Mouse (Mus musculus) liver, embryonic 11.5 days (tissue): Measurements from ENCODE around the gene Arl8a. TPM values are rescaled to one million over a fixed set of nuclear protein-coding genes. Genes with fewer than 3 reads are reported as not detected.
"Not testable (repeated sequence)": the region's sequence is repeated elsewhere in the genome, so short reads cannot be mapped to it uniquely, and the experiment has no call there.

Source experiments
- ATAC-seq: fragments of 200-750 bp; cut with Nextera tagmentation; replicated peaks from 2 replicates; pipeline ENCODE4 v1.8.0; 2017; ENCODE audit warnings: moderate number of reproducible peaks, mild to moderate bottlenecking, moderate TSS enrichment, moderate library complexity; ENCODE audit not compliant: low FRiP score
- DNase-seq: peaks from one replicate; pipeline ENCODE4 v3.0.0-alpha.2; 2017; ENCODE audit warnings: low spot score
- H3K27ac ChIP-seq: fragments of 300-500 bp; sonication (generic); 2 replicates; pipeline ENCODE4 v1.5.1; 2014; ENCODE audit warnings: mild to moderate bottlenecking, low read depth, low read length, control low read depth
- H3K27me3 ChIP-seq: fragments of 300-500 bp; sonication (generic); replicated peaks from 2 replicates; pipeline ENCODE4 v1.6.1; 2014; ENCODE audit warnings: low read length, mixed read lengths; ENCODE audit not compliant: control insufficient read depth, insufficient read depth
- H3K36me3 ChIP-seq: fragments of 300-500 bp; sonication (generic); 2 replicates; pipeline ENCODE4 v1.6.1; 2014; ENCODE audit warnings: mild to moderate bottlenecking, low read length, moderate library complexity, mixed read lengths; ENCODE audit not compliant: control insufficient read depth, insufficient read depth
- H3K4me1 ChIP-seq: fragments of 300-500 bp; sonication (generic); replicated peaks from 2 replicates; pipeline ENCODE4 v1.6.1; 2014; ENCODE audit warnings: low read length, mixed read lengths; ENCODE audit not compliant: control insufficient read depth, insufficient read depth
- H3K4me2 ChIP-seq: fragments of 300-500 bp; sonication (generic); 2 replicates; pipeline ENCODE4 v1.6.1; 2014; ENCODE audit warnings: mild to moderate bottlenecking, control low read depth, moderate library complexity
- H3K4me3 ChIP-seq: fragments of 300-500 bp; sonication (generic); 2 replicates; pipeline ENCODE4 v1.5.1; 2014; ENCODE audit warnings: low read depth, low read length, control low read depth
- H3K9ac ChIP-seq: fragments of 300-500 bp; sonication (generic); 2 replicates; pipeline ENCODE4 v1.6.1; 2014; ENCODE audit warnings: low read depth, low read length, control low read depth
- H3K9me3 ChIP-seq: fragments of 300-500 bp; sonication (generic); 2 replicates; pipeline ENCODE4 v1.6.1; 2016; ENCODE audit warnings: low read length, inconsistent platforms, mixed read lengths; ENCODE audit not compliant: control insufficient read depth
- WGBS: fragments of 180-500 bp; shearing (Covaris S2); extraction: QIAGEN DNeasy Blood & Tissue Kit; methylation state at CpG from one replicate; pipeline ENCODE4 v1.1.7; 2014; 5-methylcytosine and 5-hydroxymethylcytosine counted together
- polyA plus RNA-seq: library from polyadenylated mRNA; unstranded; fragments of >200 nt; fragmentation: Nextera tagmentation; extraction: Ambion mirVana; gene quantifications from 2 replicates; pipeline ENCODE4 v1.2.1, GENCODE M21; 2014

The Arl8a gene
- polyA plus RNA-seq = 25.0 and 28.7 TPM in 2 replicates

DNA sequence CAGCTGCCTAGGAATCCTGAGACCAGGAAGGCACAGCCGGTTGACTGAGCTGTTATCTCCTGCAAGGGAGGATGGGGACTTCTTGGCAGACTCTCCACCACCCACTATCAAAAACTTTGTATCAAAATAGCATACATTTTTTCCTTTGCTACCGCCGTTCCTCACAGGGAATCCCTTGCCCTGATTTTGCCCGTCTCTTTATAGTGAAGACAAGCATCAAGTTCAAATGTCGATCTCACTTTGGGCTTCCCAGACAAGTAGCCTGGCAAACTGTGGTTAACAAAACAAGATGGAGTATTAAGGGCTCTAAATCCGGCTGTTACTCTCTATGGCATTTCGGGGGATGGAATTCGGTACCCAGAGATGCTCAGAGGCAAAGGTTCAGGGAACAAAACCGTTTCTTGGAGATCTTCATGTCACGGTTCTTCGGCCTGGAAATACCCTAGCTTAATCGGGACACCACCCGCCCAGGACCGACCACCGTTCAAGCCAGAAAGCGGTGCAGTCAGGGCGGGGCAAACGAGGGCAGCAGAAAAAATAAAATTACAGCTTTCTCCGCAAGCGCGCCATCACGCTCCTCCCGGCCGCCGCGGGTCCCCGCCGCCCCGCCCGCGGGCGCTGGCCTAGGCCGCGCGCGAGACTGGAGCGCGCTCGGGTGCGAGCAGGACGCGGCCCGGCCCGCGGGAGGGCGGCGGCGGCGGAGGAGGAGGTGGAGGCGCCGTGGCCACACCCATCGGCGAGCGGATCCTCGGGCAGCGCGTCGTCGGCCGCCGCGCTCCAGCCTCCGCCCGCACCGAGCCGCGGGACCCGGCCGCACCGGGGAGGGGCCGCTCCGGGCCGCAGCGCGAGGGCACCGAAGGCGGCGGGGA lies at the start of gene Arl8a:
TSS of gene Arl8a (plus strand) at position 748 of the 869 bp plus-strand sequence.
- DNase-seq = peak; percentile 77
- WGBS = 1% methylated on average over 72 of the region's 78 CpGs
- H3K4me1 ChIP-seq = peaks cover 17% of the 10 kb centered on the region
- peak within 1 kb of the TSS; percentile 91 for H3K9ac ChIP-seq
- peak within 1 kb of the TSS; percentile 95 for H3K4me2 ChIP-seq
- ATAC-seq = peak; percentile 89
- H3K9me3 ChIP-seq = no peaks in the 10 kb centered on the region
- H3K27me3 ChIP-seq = no peaks in the 10 kb centered on the region; the same call in 1 of the 2 replicates
- H3K36me3 ChIP-seq = peaks cover 4% of the 10 kb centered on the region; the same call in 1 of the 2 replicates
- peak within 1 kb of the TSS; percentile 89 for H3K4me3 ChIP-seq
- H3K27ac ChIP-seq = peak within 1 kb of the TSS; percentile 84

DNA sequence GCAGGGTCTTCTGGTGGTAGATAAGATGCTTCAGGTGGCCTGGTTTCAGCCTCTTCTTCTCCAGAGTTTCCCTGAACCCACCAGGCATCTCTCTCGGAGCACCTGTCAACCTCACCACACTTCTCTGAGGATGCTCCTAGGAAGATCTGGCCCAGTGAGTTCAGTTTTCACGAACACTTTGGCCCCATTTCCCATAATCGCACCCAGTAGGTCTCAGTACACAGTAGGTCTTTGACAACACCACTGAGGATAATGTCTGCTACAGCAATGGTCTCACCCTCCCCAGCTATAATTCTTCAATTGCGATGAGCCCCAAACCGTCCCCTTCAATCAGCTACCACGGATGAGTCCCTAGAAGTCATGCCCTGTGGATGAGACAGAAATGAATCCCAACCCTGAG lies 49.2 kb upstream of the Arl8a start:
- Histone ChIP-seq H3K9ac (no peak overlapping the region), H3K4me2 (no peak overlapping the region), H3K4me3 (no peak overlapping the region), H3K27me3 (peaks cover 30% of the 10 kb centered on the region), H3K9me3 (no peaks in the 10 kb centered on the region), H3K4me1 (peaks cover 7% of the 10 kb centered on the region), H3K36me3 (no peaks in the 10 kb centered on the region), H3K27ac (no peak overlapping the region)
- 90% methylated on average over 6 of the region's 6 CpGs for WGBS
- ATAC-seq (no peak), DNase-seq (no peak)

DNA sequence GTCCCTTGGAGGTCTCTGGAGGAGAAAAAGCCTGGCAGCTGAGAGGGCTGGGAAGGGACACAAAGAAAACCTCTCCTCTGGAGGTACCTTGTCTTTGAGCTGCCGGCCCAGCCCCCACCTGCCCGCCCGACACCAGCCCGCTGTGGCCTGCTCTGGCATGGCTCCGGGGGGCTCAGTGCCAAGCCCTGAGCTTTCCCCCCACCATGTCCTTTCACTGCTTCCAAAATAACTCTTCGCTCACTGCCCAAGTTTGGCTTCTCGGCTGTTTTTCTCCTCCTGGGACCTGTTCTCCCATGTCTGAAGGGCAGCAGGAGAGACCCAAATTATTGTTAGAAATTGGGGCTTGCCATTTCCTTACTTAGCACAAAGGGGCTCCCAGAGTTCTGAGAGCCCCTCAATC lies 48.2 kb upstream of the Arl8a start:
- Histone ChIP-seq H3K9ac (no peak overlapping the region), H3K27ac (no peak overlapping the region), H3K4me2 (no peak overlapping the region), H3K36me3 (no peaks in the 10 kb centered on the region), H3K4me3 (no peak overlapping the region), H3K4me1 (peaks cover 7% of the 10 kb centered on the region), H3K27me3 (peaks cover 40% of the 10 kb centered on the region), H3K9me3 (no peaks in the 10 kb centered on the region)
- no peak for ATAC-seq
- 90% methylated on average over 7 of the region's 7 CpGs for WGBS
- no peak for DNase-seq

DNA sequence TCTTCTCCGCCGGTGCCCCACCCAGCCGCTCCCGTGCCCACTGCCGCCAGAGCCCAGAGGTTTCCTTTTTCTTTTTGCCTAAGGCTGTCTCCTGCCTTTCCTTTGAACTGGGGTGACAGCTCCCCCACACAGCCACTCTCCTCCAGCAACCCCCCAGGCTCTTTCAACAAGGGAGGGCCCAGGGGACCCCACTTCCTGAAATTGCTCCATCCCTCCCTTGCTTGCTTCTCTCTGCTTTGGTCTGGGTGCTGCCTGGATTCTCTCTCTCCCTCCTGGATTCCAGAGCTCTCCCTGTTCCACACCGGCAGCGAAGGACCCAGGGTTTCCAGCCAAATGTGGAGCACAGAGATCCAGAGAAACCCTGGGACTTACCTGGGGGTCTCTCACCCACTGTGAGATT lies 46.2 kb upstream of the Arl8a start:
- Histone ChIP-seq H3K9ac (no peak overlapping the region), H3K36me3 (no peaks in the 10 kb centered on the region), H3K4me3 (no peak overlapping the region), H3K27ac (no peak overlapping the region), H3K4me2 (no peak overlapping the region), H3K9me3 (no peaks in the 10 kb centered on the region), H3K4me1 (peaks cover 5% of the 10 kb centered on the region), H3K27me3 (peaks cover 60% of the 10 kb centered on the region)
- WGBS = 48% methylated on average over 7 of the region's 7 CpGs
- ATAC-seq = no peak
- DNase-seq = no peak

DNA sequence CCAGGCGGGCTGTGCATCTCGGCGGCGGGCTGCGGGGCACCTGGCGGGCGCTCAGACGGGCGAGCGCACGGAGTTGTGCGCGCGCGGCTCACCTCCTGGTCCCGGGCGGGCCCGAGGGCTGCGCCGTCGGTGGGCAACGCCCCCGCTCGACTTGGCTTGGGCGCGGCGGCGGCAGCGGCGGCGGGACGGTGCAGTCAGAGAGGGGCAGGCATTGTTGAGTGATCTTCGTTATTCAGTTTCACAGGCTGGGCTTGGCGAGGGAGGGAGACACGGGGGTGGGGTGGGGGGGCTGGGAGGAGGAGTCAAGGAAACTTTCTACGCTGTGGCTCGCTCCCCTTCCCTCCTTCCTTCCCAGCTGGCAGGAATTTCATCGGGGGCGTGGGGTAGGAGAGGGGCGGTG lies 41.5 kb upstream of the Arl8a start, which contains the start of gene Lgr6:
TSS of gene Lgr6 (minus strand) at position 153 of the 400 bp plus-strand sequence.
- peak within 1 kb of the TSS; percentile 58 for H3K4me2 ChIP-seq
- WGBS = 1% methylated on average over 37 of the region's 40 CpGs
- DNase-seq (no peak), ATAC-seq (no peak)
- no peaks in the 10 kb centered on the region for H3K9me3 ChIP-seq
- no peak within 1 kb of the TSS for H3K27ac ChIP-seq
- H3K27me3 ChIP-seq = peaks cover 60% of the 10 kb centered on the region
- peaks cover 3% of the 10 kb centered on the region; the same call in 1 of the 2 replicates for H3K4me1 ChIP-seq
- no peak within 1 kb of the TSS for H3K9ac ChIP-seq
- H3K4me3 ChIP-seq = peak within 1 kb of the TSS; percentile 45
- H3K36me3 ChIP-seq = no peaks in the 10 kb centered on the region

DNA sequence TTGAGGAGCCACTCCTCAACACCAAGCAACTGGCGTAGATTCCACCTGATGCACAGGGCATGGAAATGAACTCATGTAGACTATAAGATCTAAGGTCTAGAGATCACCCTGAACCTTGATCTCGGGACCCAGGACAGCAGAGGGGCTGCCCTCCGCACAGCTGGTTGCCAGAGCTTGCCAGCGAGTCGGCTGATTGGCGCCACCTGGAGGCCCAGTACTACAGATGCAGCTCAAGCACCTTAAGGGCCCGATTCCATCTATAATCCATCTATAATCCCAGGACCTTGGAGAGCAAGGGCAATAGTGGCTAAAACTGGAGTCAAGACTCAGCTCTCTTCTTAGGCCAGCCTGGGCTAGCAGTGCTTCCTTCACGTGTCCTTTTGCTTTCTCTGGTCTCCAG lies 40.7 kb upstream of the Arl8a start:
- ATAC-seq = no peak; the same call in 1 of the 2 replicates
- Histone ChIP-seq H3K27ac (no peak overlapping the region), H3K4me1 (peaks cover 3% of the 10 kb centered on the region; the same call in 1 of the 2 replicates), H3K36me3 (no peaks in the 10 kb centered on the region), H3K4me2 (no peak overlapping the region), H3K9ac (no peak overlapping the region), H3K9me3 (no peaks in the 10 kb centered on the region), H3K27me3 (peaks cover 54% of the 10 kb centered on the region), H3K4me3 (no peak overlapping the region)
- no peak for DNase-seq
- under 1% methylated on average over 8 of the region's 8 CpGs for WGBS

DNA sequence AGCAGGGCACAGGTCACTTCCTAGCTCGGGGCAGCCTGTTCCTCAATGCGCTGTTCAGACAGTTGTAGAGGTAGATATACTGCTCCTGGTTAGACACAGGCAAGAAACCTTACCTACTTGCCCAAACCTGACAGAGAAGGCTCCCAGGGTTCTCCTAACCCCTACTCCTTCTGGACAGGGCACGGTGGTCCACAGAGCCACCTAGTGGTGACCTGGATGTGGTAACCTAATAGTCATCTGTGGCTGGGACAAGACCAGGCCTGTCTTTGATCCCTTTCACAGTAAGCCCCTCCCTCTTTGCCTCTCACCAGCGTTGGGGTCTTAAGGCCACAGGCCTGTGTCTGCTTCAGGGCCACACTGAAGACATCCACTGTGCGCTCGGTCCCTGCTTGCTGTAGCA lies 38.0 kb upstream of the Arl8a start:
- H3K27me3 ChIP-seq = peaks cover 28% of the 10 kb centered on the region
- peaks cover 5% of the 10 kb centered on the region; the same call in 1 of the 2 replicates for H3K4me1 ChIP-seq
- H3K4me2 ChIP-seq = no peak overlapping the region
- ATAC-seq (no peak), DNase-seq (no peak)
- H3K36me3 ChIP-seq = no peaks in the 10 kb centered on the region
- 46% methylated on average over 6 of the region's 6 CpGs for WGBS
- no peak overlapping the region for H3K4me3 ChIP-seq
- no peak overlapping the region for H3K27ac ChIP-seq
- H3K9ac ChIP-seq = no peak overlapping the region
- H3K9me3 ChIP-seq = no peaks in the 10 kb centered on the region

DNA sequence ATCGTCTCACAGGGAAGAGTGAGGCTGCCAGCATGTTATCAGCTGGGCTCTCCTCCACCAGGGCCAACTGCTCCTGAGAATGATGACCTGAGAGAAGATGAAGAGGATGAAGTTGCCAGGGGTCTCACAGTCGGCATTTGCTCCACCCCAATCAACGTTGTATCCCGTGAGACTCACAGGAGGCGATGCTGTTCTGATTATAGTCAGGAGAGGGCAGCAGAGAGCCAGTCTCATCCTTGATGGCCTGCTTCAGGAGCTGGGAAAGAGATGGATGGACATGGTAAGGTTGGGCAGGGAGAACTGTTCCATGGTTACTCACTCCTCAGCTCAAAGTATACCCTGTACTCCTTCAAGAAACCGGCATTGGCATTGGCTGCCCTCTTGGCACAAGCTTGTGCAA lies 36.5 kb upstream of the Arl8a start:
- ATAC-seq (no peak), DNase-seq (no peak)
- WGBS = 21% methylated on average over 6 of the region's 6 CpGs
- H3K27me3 ChIP-seq = peaks cover 14% of the 10 kb centered on the region
- H3K36me3 ChIP-seq = no peaks in the 10 kb centered on the region
- H3K9me3 ChIP-seq = no peaks in the 10 kb centered on the region
- H3K27ac ChIP-seq = no peak overlapping the region
- H3K4me1 ChIP-seq = peaks cover 3% of the 10 kb centered on the region; the same call in 1 of the 2 replicates
- no peak overlapping the region for H3K4me3 ChIP-seq
- no peak overlapping the region for H3K4me2 ChIP-seq
- no peak overlapping the region for H3K9ac ChIP-seq

DNA sequence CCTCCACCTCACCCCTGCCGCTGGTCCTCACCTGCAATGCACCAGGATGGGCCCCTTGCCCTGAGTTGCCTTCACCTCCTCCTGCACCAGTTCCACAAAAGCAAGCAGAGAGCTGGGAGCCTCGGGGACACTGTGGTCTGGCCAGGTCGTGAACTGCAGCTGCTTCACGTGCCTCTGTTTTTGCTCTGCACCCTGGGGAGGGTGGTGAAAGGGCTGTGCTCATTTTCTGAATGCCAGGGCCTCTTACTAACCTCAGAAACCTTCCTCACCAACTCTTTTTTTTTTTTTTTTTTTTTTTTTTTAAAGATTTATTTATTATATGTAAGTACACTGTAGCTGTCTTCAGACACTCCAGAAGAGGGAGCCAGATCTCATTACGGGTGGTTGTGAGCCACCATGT lies 35.4 kb upstream of the Arl8a start:
- H3K4me1 ChIP-seq, H3K27me3 ChIP-seq, H3K4me2 ChIP-seq, H3K27ac ChIP-seq, H3K4me3 ChIP-seq, H3K9ac ChIP-seq, DNase-seq, ATAC-seq, H3K9me3 ChIP-seq, H3K36me3 ChIP-seq: not testable (repeated sequence)
- 56% methylated on average over 4 of the region's 5 CpGs for WGBS
